Mouse (Mus musculus) urinary bladder, postnatal 10 days (tissue): ENCODE results near the gene Igf2bp1.

Experiments used
- DNase-seq: peaks from one replicate; pipeline ENCODE4 v3.0.0; 2022; ENCODE audit warnings: low spot score

Igf2bp1 gene

DNA sequence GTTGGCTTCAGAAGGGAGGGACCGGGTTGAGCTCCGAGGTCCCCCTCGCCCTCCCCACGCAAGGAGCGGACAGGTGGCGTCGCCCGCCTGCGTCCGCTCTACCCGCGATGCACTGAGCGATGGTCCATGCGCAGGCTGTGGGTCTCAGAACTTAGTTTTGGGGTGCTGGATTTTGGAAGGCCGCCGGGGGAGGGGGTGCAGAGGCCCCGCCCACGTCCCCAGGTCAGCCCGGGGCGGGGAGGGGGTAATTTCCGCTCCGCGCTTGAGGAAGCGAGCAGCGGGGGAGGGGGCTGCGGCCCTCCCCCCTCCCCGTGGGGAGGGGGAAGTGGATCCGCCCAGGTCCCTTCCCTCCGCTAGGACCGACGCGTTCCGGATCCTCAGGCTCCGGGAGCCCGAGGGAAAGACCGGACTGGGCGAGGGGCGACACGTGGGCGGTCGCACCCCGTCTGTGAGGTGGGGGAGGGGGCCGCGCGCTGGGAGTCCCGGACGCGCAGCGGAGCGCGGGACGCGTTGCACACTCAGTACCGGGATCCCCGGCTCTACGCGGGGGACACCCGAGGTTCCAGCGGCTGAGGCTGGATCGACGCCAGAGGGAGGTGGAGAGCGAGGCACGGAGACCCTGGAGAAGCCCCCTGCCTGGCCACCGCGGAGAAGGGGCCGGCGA is 1.2 kb upstream of the Igf2bp1 start:
- no peak for DNase-seq

DNA sequence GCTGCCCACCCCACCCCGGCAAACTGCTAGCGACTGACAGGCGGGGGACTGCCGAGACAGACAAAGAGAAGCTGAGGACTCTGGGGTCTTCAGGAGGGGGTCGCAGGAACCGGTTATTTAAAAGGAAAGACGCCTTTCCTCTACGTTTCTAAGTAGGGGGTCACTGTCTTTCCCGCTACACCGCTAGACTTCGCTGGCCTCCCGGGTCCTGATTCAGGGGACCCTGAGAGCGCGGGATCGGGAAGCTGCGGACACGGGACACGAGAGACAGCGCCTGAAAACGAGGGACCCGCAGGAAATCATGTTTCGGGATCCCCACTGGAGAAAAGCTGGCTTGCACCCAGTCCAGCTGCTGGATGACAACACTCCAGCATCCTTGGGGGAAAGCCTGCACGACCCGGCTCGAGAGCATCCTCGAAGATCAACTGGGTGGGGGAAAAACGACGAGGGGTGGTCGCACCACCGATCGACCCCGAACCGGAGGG is 669 bp upstream of the Igf2bp1 start:
- no peak for DNase-seq

DNA sequence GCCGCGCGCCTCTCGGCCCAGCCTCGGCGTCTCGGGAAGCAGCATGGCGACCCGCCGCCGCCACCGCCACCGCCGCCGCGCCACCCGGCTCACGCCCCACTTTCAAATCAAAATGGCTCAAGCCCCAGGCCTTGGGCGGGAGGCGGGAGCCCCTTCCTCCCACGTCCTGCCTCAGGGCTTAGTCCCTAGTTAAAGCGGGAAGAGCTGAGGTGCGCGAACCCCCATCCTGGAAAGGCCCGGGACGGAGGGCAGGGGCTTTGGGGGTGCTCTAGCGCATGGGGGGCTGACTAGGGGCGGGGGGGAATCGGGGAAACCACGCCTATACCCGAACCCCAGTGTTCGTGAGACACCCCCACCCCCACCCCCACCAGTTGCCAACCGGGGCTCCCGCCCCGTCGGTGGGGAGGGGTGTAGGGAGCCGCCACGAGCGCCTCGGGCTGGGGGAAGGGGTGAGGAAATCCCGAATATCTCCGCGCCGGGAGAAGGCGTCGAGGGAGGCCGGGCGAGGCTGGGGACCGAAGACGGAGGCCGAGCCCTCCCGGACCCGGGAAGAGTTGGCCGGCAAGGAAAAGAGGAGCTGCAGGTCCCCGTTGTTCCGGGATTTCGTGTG is 842 bp downstream of the Igf2bp1 start:
- no peak for DNase-seq

DNA sequence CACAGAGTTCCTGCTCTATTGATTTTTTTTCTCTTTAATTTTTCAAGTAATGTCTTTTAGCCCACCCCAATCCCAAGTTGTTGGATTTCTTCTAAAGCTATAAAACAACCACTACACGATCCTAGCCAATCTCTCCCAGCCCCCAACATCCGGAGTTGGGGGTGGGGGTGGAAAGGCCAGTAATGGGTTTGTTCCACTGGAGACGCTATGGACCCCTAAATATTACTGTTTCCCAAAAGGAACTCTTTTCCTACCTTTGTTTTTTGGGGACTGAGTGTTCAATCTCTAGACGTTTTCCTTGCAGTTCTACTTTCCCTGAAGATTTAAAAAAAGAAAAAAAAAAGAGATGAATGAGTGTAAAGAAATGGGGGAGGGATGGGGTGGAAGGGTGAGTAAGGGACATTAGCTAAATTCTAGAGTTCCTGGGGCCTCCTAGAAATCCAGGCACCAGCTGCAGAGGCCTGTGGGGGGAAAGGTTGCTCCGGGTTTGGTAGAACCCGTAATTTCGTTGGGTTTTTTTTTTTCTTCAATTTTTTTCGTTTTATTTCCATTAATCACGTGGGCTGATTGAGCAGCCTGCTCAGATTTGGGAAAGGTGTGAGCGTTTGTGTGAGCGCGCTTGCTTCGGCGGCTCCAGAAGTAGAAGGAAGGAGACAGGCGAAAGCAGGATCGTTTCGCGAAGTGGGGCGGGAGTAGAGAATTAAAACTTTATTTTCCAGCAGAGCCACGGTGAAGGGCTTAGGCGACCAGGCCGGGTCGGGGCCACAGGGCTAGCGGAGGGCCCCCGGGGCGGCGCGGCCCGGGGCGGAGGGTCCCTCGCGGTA is 1.6 kb downstream of the Igf2bp1 start:
- no peak for DNase-seq

DNA sequence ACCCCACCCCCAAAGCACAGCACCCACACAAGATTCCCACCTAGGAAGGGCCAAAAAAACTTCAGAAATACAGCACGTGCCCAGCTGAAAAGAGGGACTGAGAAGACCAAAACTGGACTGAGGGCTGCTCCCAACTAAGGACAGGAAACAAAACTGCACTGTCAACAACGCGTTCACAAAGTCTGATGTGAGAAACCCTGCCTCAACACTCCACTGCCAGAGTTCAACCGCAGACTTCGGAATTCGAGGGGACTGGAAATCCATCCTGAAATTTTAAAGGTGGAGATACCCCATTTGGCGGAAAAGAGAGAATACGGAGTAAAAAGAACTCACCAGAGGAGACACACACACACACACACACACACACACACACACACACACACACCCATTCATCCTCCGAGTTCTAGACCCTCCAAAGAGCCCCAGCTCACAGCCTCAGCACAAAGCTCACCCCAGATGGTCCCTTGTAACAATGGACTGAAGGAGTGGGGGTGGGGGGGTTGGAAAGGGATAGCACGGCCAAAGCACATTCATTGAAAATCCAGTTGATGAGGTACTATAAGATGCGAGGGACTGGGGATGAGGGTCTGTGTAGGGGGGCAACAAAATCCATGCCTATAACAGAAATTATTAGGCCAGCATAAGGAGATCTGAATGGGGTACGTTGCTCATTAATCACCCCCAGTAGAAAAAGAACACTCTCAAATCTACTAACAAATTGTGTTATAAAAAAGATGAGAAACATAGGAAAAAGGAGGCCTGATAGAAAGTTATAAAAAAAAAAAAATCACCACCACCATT is 2.4 kb downstream of the Igf2bp1 start:
- no peak for DNase-seq

DNA sequence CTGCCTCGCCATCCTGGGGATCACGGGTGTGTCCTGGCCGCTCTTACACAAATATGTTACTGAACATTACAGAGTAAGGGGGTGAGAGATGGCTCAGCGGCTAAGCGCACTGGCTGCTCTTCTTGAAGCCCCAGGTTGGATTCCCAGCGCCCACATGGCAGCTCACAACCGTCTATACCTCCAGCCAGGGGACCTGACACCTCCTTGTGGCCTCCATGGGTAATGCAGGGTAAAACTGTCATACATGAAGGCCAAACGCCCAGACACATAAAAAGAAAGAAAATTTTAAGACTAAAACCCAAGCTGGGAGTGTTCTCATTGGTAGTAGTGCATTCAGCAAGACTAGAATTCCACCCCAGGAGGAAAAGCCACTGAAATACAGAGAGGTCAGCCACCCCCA is 11.6 kb downstream of the Igf2bp1 start:
- DNase-seq: no peak

DNA sequence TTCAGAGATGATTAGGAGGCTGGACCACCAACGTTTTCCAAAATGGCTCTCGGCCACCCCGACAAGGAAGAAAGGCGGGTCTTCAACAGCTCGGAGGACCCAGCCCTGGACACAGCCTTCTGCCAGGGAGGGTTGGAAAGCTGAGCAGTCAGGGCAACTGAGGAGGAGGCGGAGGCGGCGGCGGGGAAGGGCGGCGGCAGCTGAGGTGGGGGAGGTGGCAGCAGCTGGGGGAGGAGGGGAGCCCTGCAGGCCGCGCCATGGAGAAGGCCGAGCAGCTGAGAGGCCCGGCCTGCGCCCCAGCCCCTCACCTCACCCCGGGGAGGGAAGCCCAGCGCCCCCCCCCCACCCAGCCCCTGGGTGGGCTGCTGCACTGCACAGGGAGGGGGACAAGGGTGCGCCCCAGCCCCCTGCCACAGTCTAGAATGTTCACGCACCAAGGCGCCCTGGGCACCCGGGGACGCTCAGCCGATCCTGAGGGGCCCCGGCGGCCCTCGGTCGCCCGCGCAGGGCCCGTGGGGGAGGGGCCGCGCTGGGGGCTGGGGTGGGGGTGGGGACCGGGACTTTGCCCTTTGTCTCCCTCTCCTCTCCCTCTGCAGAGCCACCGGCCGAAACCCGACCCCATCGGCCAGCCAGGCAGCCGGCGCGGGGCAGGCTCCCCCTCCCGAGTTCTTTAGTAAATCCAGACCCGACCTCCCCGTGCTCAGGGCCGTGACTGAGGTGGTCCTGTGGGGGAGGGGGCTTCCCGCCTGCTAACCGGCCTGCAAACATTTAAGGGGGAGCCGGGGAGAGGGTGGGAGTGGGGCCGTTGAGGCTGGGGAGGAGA is 14.6 kb downstream of the Igf2bp1 start:
- DNase-seq: no peak

DNA sequence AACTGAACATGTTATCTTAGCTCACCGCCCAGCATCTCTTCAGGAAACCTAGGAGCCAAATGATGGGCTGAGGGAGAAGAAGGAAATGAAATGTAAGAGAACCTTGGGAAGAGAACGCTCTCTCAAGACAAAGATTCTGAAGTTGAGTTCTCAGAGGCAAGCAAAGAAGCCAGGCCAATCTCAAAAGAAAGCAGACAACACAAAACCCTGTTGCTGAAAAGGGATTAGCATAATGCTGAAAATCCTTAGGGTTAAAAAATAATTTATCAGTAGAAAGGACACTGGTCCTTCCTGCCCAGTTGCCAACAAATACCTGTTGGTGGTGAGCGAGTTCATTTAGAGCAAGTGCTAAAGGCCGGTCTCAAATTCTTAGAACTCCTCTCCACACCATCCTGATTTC is 15.3 kb downstream of the Igf2bp1 start:
- no peak for DNase-seq

DNA sequence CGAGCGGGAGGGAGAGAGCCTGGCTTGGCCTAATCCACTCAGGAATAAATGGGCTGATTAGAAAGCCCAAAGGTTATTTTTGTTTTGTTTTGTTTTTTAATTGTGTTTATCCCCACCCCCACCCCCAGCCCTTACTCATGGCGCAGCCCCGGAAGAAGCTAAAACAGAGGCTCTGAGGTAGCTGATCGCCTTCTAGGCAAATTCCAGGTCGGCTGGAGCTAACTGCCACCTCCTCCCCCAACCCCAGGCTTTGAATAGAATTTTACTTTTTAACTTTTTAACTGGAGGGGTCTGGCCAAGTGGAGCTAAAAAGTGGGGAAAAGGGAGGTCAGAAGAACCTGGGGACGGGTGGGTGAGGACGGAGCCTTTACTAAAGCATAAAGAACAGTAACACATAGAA is 15.9 kb downstream of the Igf2bp1 start:
- DNase-seq: no peak

DNA sequence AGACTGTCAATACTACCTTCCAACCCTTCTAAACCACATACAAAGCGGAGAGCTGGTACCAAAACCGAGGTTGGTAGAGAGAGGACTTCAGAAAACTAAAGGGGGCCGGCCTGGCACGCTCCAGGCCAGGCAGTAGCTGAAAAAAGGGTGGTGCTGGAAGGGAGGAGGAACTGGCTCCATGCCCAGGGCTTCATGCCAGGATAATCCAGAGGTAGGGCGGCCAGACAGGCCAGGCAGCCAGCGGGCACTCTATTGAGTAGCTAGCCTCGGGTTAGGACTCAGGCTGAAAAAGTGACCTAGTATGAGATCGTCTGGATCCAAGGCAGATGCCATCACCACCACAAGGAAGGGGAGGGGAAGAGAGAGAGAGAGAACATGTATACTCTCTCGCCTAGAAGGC is 17.2 kb downstream of the Igf2bp1 start:
- no peak for DNase-seq

DNA sequence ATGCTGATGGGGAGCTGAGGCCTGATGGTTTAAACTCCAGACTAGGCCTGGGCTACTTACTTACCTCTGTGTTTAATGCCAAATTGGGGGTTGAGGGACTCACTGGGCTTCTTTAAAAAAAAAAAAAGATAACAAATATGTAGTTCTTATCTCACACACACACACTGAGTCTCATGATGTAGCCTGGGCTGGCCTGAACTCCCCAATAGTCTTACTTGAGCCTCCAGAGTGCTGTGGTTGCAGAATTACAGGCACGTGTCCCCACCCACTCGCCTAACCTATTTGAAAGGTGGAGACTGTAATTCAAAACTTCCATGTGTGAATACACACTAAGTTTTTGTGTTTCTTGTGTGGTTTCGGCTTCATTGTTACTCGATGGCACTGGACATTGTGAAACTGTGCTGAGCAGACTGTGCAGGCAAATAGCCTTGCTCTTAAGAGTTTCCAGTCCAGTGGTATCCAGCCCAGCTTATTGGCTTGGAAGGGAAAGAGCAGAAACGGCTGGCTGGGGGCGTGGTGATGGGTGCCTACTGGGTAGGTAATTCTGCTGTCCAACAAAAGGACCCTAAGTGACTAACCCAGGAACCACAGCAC is 17.8 kb downstream of the Igf2bp1 start:
- DNase-seq: no peak

DNA sequence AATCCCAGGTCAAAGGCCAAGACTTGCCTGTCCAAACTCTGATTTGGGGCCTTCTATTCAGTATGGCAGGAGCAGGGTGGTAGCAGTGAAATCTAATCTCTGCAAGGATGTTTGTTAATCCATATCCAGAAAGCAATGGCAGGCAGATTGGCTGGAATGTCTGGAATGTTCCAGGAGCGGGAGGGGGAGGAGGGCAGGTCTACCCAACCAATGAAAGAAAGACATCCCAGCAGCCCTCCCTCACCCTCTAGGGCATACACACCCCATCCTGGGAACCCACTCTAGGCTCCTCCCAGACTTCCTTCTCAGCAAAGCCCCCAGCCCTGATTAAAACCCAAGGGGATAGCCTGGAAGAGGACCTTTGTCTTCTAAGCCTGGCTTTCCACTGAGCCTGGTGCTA is 23.3 kb downstream of the Igf2bp1 start:
- no peak for DNase-seq

DNA sequence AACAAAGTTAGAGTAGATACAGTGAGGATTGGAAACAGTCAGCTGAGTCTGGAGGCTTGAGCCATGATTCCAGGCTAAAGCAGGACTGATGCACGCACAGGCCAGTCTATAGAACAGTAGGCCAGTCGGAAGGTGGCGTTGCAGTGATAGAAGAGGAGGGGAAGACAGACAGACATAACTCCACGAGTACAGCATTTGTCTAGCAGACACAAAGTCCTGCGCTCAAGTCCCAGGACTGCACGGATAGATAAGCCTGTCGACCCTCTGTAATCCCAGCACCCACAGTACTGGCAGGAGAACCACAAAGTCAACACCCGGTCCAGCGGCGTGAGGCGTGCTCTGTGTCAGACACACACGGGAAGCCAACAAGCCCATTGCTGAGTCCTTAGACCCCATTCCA is 23.9 kb downstream of the Igf2bp1 start:
- no peak for DNase-seq

DNA sequence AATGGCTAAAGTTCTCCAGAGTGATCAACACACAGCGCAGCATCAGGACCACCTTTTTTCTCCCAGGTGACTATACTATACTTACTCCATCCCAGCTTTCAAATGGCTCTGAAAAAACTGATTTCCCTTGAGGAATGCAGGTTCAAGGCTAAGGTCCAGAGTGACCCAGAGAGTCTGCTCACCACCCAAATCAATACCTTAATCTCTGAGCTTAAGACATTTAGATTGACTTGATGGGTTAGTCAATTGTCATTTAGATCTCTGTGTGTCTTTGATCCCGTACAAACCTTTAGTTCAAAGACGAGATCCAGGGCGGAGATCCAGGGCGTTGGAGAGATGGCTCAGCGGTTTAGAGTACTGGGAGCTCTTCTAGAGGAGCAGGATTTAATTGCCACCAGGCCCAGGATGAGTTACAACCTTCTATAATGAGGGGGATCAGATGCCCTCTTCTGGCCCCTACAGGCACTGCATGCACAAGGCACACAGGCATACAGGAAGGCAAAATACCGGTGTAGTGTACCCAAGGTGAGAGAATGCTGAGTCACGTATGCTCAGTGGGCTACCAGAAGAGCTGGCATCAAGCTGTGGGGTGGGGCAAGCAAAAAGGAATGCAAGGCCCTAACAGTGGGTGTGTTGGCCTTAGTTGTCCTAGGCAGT is 24.9 kb downstream of the Igf2bp1 start:
- DNase-seq: no peak

DNA sequence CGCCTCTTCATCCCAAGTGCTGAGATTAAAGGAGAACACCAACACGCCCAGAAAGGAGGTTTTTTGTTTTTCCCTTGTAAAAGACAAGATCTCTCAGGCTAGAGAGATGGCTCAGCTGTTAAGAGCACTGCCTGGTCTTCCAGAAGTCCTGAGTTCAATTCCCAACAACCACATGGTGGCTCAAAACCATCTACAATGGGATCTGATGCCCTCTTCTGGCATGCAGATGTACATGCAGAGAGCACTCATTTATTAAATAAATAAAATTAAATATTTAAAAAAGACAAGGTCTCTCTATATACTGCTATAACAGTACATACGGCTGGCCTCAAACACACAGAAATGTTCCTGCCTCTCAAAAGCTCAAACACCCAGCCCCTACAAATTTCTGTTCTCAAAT is 27.3 kb downstream of the Igf2bp1 start:
- no peak for DNase-seq

DNA sequence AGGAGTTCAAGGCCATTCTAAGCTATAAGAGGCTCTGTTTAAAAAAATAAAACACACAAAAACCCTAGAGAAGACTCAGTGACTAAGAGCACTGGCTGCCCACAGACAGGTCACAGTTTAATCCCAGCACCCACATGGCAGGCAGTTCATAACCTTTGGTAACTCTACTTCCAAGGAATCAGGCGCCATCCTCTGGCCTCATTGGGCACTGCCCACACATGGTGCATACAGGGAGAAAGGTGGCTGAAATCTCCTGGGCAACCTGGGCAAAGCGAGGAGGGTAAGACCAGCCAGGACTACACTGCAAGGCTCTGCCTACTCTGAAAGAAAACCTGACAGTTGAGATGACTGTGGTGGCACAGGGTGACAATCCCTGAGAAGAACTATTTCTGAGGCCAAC is 29.4 kb downstream of the Igf2bp1 start:
- no peak for DNase-seq

DNA sequence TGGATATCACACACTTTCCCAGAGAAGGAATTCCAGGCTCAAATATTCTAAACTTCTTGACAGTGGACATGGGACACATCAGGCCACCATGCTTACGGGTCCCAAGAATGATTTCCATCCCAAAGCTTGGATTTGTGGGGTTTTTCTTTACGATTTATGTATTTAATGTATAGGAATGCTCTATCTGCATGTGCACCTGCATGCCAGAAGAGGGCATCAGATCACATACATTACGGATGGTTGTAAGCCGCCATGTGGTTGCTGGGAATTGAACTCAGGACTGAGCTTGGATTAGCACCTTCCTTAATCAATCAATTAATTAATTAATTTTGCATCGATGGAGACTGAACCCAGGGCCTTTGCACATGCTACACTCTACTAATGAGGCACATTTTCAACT is 30.0 kb downstream of the Igf2bp1 start:
- DNase-seq: no peak

DNA sequence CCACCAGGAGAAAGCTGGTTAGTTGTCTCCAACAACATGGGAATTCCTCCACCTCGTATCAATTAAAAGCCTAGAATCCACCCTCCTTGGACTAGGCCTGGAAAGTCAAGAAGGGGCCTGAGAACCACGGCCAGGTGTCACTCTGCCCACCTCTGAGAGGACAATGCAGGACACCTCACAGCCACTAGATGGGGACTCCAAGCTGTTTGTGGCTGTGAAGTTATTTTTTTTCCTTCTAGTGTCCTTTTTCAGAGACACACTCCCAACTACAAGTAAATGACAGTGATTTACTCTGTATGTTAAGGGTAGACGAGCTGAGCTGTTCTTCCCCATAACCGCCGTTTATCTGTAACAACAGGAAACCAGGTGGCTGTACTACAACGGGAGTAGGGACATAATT is 32.6 kb downstream of the Igf2bp1 start:
- DNase-seq: no peak

DNA sequence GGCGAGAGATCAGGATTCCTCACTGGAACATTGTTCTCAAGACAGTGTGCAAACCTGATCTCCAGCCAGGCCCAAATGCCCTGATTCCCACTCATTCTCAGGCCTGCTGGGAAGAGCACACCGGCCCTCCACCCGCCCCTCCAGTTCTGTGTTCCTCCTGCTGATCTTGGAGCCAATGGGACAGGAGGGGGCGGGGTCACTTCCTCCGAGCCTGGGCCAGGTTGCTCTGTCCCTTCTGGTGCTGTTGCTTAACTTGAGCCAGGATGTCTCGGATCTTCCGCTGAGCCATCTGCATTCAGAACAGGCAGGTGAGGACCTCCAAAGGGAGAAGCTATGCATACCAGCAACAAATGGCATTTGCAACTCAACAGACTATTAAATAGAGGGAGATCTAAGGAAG is 42.4 kb downstream of the Igf2bp1 start:
- DNase-seq: no peak

DNA sequence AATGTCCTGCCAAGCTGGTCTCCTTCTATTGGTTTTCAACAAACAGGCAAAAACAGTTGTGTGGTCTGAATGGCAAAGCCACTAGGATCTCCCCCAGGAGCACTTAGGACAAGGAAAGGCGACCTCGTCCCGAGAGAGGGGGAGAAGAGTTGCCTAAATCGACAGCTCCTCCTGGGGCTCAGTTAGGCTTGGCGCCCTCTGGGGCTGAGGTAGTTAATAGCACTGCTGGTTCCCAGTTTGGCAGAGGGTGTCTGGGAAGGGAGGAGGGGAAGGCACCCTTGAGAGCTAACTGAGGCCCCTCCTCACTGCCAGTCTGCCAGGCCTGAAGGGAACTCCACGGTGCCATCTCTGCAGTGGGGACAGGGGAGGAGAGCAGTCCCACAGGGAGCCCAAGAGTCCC is 46.6 kb downstream of the Igf2bp1 start:
- DNase-seq: no peak

DNA sequence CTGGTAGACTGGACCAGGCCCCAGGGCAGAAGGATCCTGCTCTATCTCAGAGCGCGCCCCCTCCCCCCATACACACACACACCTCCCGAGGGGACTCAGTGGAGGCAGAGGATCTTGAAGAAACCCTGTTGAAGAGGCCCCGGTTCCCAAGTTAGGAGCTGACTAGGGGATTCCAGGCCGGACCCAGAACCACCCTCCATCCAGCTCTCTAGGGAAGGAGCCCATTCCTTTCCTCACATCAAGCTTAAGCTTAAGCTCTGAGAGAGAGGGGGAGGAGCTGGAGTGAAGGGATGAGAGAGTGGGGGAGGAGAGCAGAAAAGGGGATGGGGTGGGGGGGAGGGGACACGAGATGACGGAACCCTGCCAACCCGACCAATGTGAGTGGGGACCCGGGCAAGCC is 47.5 kb downstream of the Igf2bp1 start:
- no peak for DNase-seq
